Mouse (Mus musculus) midbrain, postnatal 0 days (tissue): ENCODE measurements around the gene Acer3. TPM values are rescaled to one million over a fixed set of nuclear protein-coding genes. Genes with fewer than 3 reads are reported as not detected.

Experiments used
- ATAC-seq: fragments of 200-750 bp; cut with Nextera tagmentation; 2 replicates; pipeline ENCODE4 v1.8.0; 2017; ENCODE audit warnings: moderate number of reproducible peaks, mild to moderate bottlenecking, moderate TSS enrichment, moderate library complexity; ENCODE audit not compliant: low FRiP score
- DNase-seq: peaks from one replicate; pipeline ENCODE4 v3.0.0-alpha.2; 2015; ENCODE audit warnings: low spot score
- H3K27ac ChIP-seq: fragments of 300-500 bp; sonication (generic); 2 replicates; pipeline ENCODE4 v1.5.1; 2014; ENCODE audit warnings: low read depth, mild to moderate bottlenecking, low read length, mixed read lengths
- H3K27me3 ChIP-seq: fragments of 300-500 bp; sonication (generic); 2 replicates; pipeline ENCODE4 v1.6.1; 2014; ENCODE audit warnings: low read length, control low read depth, mixed read lengths; ENCODE audit not compliant: insufficient read depth
- H3K36me3 ChIP-seq: fragments of 300-500 bp; sonication (generic); 2 replicates; pipeline ENCODE4 v1.6.1; 2014; ENCODE audit warnings: low read length, control low read depth, mixed read lengths; ENCODE audit not compliant: insufficient read depth
- H3K4me1 ChIP-seq: fragments of 300-500 bp; sonication (generic); 2 replicates; pipeline ENCODE4 v1.6.1; 2014; ENCODE audit warnings: mild to moderate bottlenecking, control low read depth, antibody characterized with exemption, low read length, mixed read lengths; ENCODE audit not compliant: insufficient read depth
- H3K4me2 ChIP-seq: fragments of 300-500 bp; sonication (generic); 2 replicates; pipeline ENCODE4 v1.6.1; 2014; ENCODE audit warnings: low read depth, mild to moderate bottlenecking, low read length, mixed read lengths; ENCODE audit not compliant: poor library complexity, severe bottlenecking
- H3K4me3 ChIP-seq: fragments of 300-500 bp; sonication (generic); 2 replicates; pipeline ENCODE4 v1.5.1; 2014; ENCODE audit warnings: low read depth, mild to moderate bottlenecking, low read length, moderate library complexity
- H3K9ac ChIP-seq: fragments of 300-500 bp; sonication (generic); replicated peaks from 2 replicates; pipeline ENCODE4 v1.6.1; 2014; ENCODE audit warnings: mild to moderate bottlenecking, low read length, moderate library complexity, mixed read lengths; ENCODE audit not compliant: poor library complexity, severe bottlenecking
- H3K9me3 ChIP-seq: fragments of 300-500 bp; sonication (generic); 2 replicates; pipeline ENCODE4 v1.6.1; 2016; ENCODE audit warnings: low read length, control low read depth
- CTCF ChIP-seq: IDR thresholded peaks from 2 replicates; pipeline ENCODE4 v1.5.1; 2016; ENCODE audit warnings: antibody characterized with exemption, mild to moderate bottlenecking
- WGBS: fragments of 180-500 bp; shearing (Covaris S2); extraction: QIAGEN DNeasy Blood & Tissue Kit; methylation state at CpG from one replicate; pipeline ENCODE4 v1.1.7; 2014; 5-methylcytosine and 5-hydroxymethylcytosine counted together
- polyA plus RNA-seq: library from polyadenylated mRNA; unstranded; fragments of >200 nt; fragmentation: Nextera tagmentation; extraction: Ambion mirVana; gene quantifications from 2 replicates; pipeline ENCODE4 v1.2.1, GENCODE M21; 2015
- total RNA-seq: library from RNA; depleted of rRNA; stranded (reverse); fragments of >200 nt; gene quantifications from 2 replicates; pipeline ENCODE4 v1.2.3, GENCODE M21; 2014

Acer3 gene
- total and polyA plus RNA-seq, 2 experiments from 2014 or later, result 12.0 to 19.8 TPM

DNA sequence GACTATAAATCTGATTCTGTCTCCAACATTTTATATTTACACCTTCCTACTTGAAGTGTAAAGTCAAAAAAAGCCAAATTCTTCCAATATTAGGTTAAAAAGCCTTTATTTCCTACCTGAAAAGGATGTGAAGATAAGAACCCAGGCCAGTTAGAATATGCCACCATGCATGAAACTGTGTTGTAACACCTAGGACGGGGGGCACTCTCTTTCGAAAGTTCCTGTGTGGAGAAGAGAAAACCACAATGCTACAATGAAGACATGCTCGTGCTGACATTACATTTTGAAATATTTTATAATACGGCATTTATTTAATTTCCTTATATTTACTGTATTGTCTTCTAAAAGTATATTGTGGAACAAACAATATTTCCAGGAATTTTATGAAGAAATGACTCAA, 97.2 kb downstream of the Acer3 start:
- H3K4me2 ChIP-seq, result no peak overlapping the region
- WGBS, result 95% methylated on average over 4 of the region's 4 CpGs
- ATAC-seq (no peak), DNase-seq (no peak)
- no peak for TF ChIP-seq CTCF
- no peak overlapping the region for H3K27ac ChIP-seq
- H3K4me1 ChIP-seq, result no peaks in the 10 kb centered on the region
- H3K27me3 ChIP-seq, result no peaks in the 10 kb centered on the region
- no peak overlapping the region for H3K9ac ChIP-seq
- no peaks in the 10 kb centered on the region for H3K9me3 ChIP-seq
- H3K4me3 ChIP-seq, result no peak overlapping the region
- no peaks in the 10 kb centered on the region for H3K36me3 ChIP-seq

DNA sequence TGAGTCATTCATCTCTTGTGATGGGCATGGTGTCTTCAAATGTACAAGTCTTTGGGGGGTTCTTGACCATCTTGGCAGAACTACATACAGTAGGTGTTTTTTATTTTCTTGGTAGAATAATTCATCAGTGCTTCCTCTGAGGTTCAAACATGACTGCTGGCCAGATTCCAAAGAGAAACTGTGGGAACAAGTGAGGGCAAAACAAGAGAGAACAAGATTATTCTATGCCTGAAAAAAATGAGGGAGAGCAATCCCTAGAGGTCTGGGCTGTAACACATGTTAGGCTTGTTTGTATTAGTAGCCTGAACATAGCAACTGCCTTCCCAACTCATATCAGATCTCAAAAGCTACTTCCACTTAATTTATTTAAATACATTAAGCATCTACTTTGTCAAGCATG, 104.3 kb downstream of the Acer3 start:
- ATAC-seq, result no peak

DNA sequence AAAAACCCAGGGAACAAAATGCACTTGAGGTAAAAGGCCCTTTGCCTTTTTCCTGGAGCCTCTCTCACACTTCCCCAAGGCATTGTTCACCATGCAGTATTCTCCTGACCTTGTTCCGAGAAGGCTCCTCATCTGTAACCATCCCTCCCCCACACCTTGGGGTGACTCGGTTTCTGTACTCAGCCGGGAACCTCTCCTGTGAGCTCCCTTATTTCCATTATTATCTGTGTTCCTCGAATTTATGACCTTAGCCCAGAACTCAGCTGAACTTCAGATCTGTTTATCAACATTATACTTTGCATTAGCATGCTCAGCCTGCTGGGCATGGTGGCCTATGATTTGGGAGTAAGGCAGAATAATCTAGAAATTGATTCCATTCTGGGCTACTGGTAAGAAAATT, 118.1 kb downstream of the Acer3 start:
- H3K27me3 ChIP-seq, result no peaks in the 10 kb centered on the region
- H3K9me3 ChIP-seq, result no peaks in the 10 kb centered on the region
- no peak for ATAC-seq
- TF ChIP-seq CTCF, result no peak
- WGBS, result 71% methylated on average over 4 of the region's 4 CpGs
- H3K36me3 ChIP-seq, result no peaks in the 10 kb centered on the region
- no peak overlapping the region for H3K4me3 ChIP-seq
- H3K27ac ChIP-seq, result no peak overlapping the region
- no peaks in the 10 kb centered on the region for H3K4me1 ChIP-seq
- no peak for DNase-seq
- no peak overlapping the region for H3K4me2 ChIP-seq
- H3K9ac ChIP-seq, result no peak overlapping the region

More for the DNA sequence above, 104.3 kb downstream of the Acer3 start:
- Histone ChIP-seq H3K36me3 (no peaks in the 10 kb centered on the region), H3K9ac (no peak overlapping the region), H3K4me2 (no peak overlapping the region), H3K27ac (no peak overlapping the region), H3K27me3 (no peaks in the 10 kb centered on the region), H3K4me1 (no peaks in the 10 kb centered on the region), H3K4me3 (no peak overlapping the region), H3K9me3 (no peaks in the 10 kb centered on the region)
- TF ChIP-seq CTCF, result no peak
- DNase-seq, result peak; percentile 30

DNA sequence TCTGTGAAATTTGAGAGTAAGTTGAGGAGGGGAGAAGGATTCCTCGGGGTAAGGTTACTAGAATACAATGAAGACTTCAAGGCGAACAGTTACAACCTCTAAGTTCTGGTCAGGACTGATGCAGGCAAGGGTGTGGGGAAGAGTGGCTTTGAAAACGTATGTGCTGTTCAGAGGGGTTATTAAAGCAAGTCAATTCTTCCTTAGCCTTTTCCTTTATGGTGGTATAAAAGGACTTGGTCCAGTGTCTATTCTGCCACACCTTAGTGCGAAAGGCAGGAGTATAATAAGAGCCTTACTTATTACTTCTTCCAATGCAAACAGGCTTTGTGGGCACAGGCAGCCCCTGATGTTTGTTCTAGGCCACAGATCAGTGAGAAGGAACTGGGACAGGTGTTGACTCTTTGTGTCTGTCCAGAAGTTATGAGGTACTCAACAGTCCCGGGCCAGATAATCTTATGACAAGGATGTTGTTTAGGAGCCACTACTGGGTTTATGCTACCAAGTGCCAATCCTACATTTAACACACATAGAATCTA, 119.4 kb downstream of the Acer3 start:
- DNase-seq, result no peak
- Histone ChIP-seq H3K9ac (no peak overlapping the region), H3K36me3 (no peaks in the 10 kb centered on the region), H3K27me3 (peaks cover 3% of the 10 kb centered on the region; the same call in 1 of the 2 replicates), H3K9me3 (no peaks in the 10 kb centered on the region), H3K4me1 (no peaks in the 10 kb centered on the region), H3K4me3 (no peak overlapping the region), H3K27ac (no peak overlapping the region), H3K4me2 (no peak overlapping the region)
- no peak for TF ChIP-seq CTCF
- 90% methylated on average over 5 of the region's 5 CpGs for WGBS
- ATAC-seq, result no peak

DNA sequence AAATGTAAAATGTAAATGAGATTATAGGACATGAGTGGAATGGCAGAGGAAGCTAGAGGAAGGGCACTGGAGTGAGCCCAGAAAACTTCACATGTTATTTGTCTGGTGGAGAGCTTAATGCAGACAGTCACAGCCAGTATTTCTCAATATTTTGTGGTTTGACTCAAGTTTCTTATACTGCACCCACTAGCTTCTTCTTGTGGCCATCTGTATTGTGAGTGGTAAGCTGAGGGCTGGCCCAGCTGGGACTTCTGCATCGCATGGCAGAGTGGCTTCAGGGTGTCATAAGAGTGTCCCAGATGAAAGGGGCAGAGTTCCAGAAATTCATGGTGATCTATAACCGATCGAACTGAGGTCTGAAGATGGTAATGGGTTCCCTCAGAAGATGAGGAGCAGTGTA, 120.6 kb downstream of the Acer3 start:
- no peak for DNase-seq
- ATAC-seq, result no peak
- H3K4me2 ChIP-seq, result no peak overlapping the region
- H3K27ac ChIP-seq, result no peak overlapping the region
- H3K27me3 ChIP-seq, result peaks cover 15% of the 10 kb centered on the region
- no peak overlapping the region for H3K9ac ChIP-seq
- H3K4me1 ChIP-seq, result no peaks in the 10 kb centered on the region
- WGBS, result 93% methylated on average over 3 of the region's 3 CpGs
- H3K9me3 ChIP-seq, result no peaks in the 10 kb centered on the region
- H3K4me3 ChIP-seq, result no peak overlapping the region
- TF ChIP-seq CTCF, result no peak
- H3K36me3 ChIP-seq, result no peaks in the 10 kb centered on the region

DNA sequence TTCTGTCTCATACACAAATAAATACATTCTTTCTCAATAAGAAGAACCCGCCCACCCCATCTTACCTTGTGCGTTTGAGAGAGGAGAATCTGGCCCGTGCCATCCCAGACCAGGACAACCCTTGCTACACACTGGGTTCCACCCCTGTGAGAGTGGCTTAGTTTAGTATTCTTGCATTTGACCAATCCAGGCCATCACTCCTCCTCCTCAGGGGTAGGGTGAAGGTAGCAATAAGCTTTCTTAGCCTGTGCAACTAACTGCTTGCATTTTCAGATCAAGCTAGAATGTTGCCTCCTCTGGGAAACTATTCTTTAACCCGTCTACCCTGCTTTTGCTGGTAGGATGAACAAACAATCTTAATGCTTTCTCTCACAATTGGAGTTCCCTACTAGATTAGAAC, 121.6 kb downstream of the Acer3 start, which contains the start of gene B3gnt6:
B3gnt6 (minus strand) TSS at position 101 of the 400 bp plus-strand sequence.
- ATAC-seq (no peak), DNase-seq (no peak)
- Histone ChIP-seq H3K4me1 (no peaks in the 10 kb centered on the region), H3K27ac (no peak within 1 kb of the TSS), H3K4me3 (no peak within 1 kb of the TSS), H3K36me3 (no peaks in the 10 kb centered on the region), H3K27me3 (peaks cover 18% of the 10 kb centered on the region), H3K9ac (no peak within 1 kb of the TSS), H3K9me3 (no peaks in the 10 kb centered on the region), H3K4me2 (no peak within 1 kb of the TSS)
- no peak for TF ChIP-seq CTCF
- 95% methylated on average over 4 of the region's 4 CpGs for WGBS
